Mouse (Mus musculus) G1E (cell line): ENCODE measurements around the gene Fam71e1.

Experiments used
- CTCF ChIP-seq: IDR thresholded peaks from 2 replicates; pipeline ENCODE4 v1.5.1; 2012; ENCODE audit warnings: low read depth, low read length, inconsistent platforms, mixed read lengths
- GATA1 ChIP-seq: IDR thresholded peaks from 2 replicates; pipeline ENCODE4 v1.6.1; 2012; ENCODE audit warnings: borderline replicate concordance, low read length, inconsistent platforms, mixed read lengths
- GATA2 ChIP-seq: IDR thresholded peaks from 2 replicates; pipeline ENCODE4 v1.6.1; 2012; ENCODE audit warnings: low read depth, low read length, inconsistent platforms, borderline replicate concordance
- POLR2AphosphoS5 ChIP-seq: IDR thresholded peaks from 2 replicates; pipeline ENCODE4 v1.6.1; 2012; ENCODE audit warnings: low read depth, low read length, inconsistent platforms; ENCODE audit not compliant: insufficient replicate concordance
- TAL1 ChIP-seq: conservative IDR thresholded peaks from 2 replicates; pipeline ENCODE4 v1.6.1; 2012; ENCODE audit warnings: low read depth, low read length, inconsistent platforms, mixed read lengths

DNA sequence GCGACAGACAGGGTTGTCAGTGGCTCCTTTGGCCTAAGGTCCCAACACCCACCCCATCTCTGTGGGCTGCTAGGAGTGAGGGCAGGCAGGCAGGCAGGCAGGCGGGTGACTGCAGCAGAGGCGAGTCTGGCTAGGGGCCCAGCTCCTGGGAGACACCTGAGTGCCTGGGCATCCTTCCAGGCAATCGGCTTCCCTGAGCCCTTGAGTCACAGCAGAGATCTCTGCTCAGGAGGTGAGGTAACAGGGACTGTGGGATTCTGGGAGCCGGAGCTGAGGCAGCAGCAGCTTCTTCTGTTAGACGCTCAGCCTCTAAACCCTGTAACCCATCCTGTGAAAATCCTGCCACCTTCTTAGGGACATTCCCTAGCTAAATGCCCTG, 40.2 kb downstream of the Fam71e1 start:
- TF ChIP-seq CTCF = no peak
- no peak for TF ChIP-seq TAL1
- TF ChIP-seq GATA2 = no peak
- no peak for TF ChIP-seq POLR2AphosphoS5
- no peak for TF ChIP-seq GATA1
